8 mouse cellular contexts compared by ENCODE assay signal in genomic region chr8:123211876-123212275, GRCm38 (mm10). TPM values are rescaled to one million over a fixed set of nuclear protein-coding genes. Genes with fewer than 3 reads are reported as not detected.
DNase-seq lines count a peak whose midpoint lies in the region; ATAC-seq and TF ChIP-seq lines count a peak whose summit lies in the region.

No protein-coding gene starts in this region.

- 33% methylated on average over 10 of the region's 10 CpGs for WGBS in heart, embryonic 16.5 days
- WGBS in hindbrain, embryonic 11.5 days = 48% methylated on average over 10 of the region's 10 CpGs
- WGBS in midbrain, embryonic 12.5 days = 52% methylated on average over 10 of the region's 10 CpGs

- H3K27me3 ChIP-seq in heart, embryonic 16.5 days (ENCODE audit: control insufficient read depth, insufficient read depth, low read length) = no peaks in the 10 kb centered on the region
- H3K27me3 ChIP-seq in ES-Bruce4 (ENCODE audit: control insufficient read depth, insufficient read depth, low read length, poor library complexity, severe bottlenecking) = no peaks in the 10 kb centered on the region
- H3K27me3 ChIP-seq in hindbrain, embryonic 11.5 days (ENCODE audit: control insufficient read depth, insufficient read depth, low read length) = no peaks in the 10 kb centered on the region
- no peaks in the 10 kb centered on the region for H3K27me3 ChIP-seq in midbrain, embryonic 12.5 days

- H3K27ac ChIP-seq in heart, embryonic 16.5 days (ENCODE audit: low read length) = no peak overlapping the region; the same call in 1 of the 2 replicates
- no peak overlapping the region for H3K27ac ChIP-seq in ES-Bruce4 (ENCODE audit: insufficient read depth, low read length)
- no peak overlapping the region for H3K27ac ChIP-seq in hindbrain, embryonic 11.5 days (ENCODE audit: low read depth, low read length)
- H3K27ac ChIP-seq in midbrain, embryonic 12.5 days (replicated peaks) = no peak overlapping the region

- ATAC-seq in heart, embryonic 16.5 days (replicated peaks; ENCODE audit: extremely low read depth, insufficient read depth, low FRiP score) = no peak
- ATAC-seq in hindbrain, embryonic 11.5 days (ENCODE audit: low FRiP score) = no peak
- ATAC-seq in midbrain, embryonic 12.5 days (ENCODE audit: low FRiP score, low read depth) = no peak
- no peak for ATAC-seq in megakaryocyte progenitor cell, adult 5-6 weeks (replicated peaks; ENCODE audit: poor library complexity)

- H3K36me3 ChIP-seq in heart, embryonic 16.5 days (ENCODE audit: control insufficient read depth, insufficient read depth) = peaks cover 21% of the 10 kb centered on the region
- peaks cover 4% of the 10 kb centered on the region; the same call in 1 of the 2 replicates for H3K36me3 ChIP-seq in ES-Bruce4 (ENCODE audit: control insufficient read depth, insufficient read depth, low read length, poor library complexity, severe bottlenecking)
- H3K36me3 ChIP-seq in hindbrain, embryonic 11.5 days (ENCODE audit: control insufficient read depth, insufficient read depth, low read length) = 0 out of 2 replicates have a peak, but pooled peaks cover 6% of the 10 kb centered on the region
- peaks cover 33% of the 10 kb centered on the region for H3K36me3 ChIP-seq in midbrain, embryonic 12.5 days

- peak overlapping the region; percentile 97 for H3K9ac ChIP-seq in heart, embryonic 16.5 days (ENCODE audit: low read length)
- peak overlapping the region; percentile 99 for H3K9ac ChIP-seq in ES-Bruce4 (ENCODE audit: low read depth, poor library complexity, severe bottlenecking)
- peak overlapping the region; percentile 79 for H3K9ac ChIP-seq in hindbrain, embryonic 11.5 days (ENCODE audit: low read depth, low read length)
- H3K9ac ChIP-seq in midbrain, embryonic 12.5 days (replicated peaks) = peak overlapping the region; percentile 94

- peak overlapping the region; percentile 95 for H3K4me3 ChIP-seq in heart, embryonic 16.5 days (ENCODE audit: low read length)
- peak overlapping the region; percentile 89 for H3K4me3 ChIP-seq in ES-Bruce4 (ENCODE audit: low read depth, low read length)
- peak overlapping the region; percentile 77 for H3K4me3 ChIP-seq in hindbrain, embryonic 11.5 days (ENCODE audit: low read depth, low read length)
- peak overlapping the region; percentile 79 for H3K4me3 ChIP-seq in midbrain, embryonic 12.5 days

- DNase-seq in heart, adult 18-20 months = no peak
- no peak for DNase-seq in hindbrain, embryonic 11.5 days (ENCODE audit: low spot score)
- no peak for DNase-seq in right cerebral cortex, adult 18-20 months
- DNase-seq in adrenal gland, adult 2 months = no peak

- H3K4me2 ChIP-seq in heart, embryonic 16.5 days (ENCODE audit: low read depth, low read length) = peak overlapping the region; percentile 79
- peak overlapping the region; percentile 79 for H3K4me2 ChIP-seq in hindbrain, embryonic 11.5 days (replicated peaks; ENCODE audit: low read depth, low read length)
- H3K4me2 ChIP-seq in midbrain, embryonic 12.5 days (replicated peaks) = peak overlapping the region; percentile 95

- H3K9me3 ChIP-seq in heart, embryonic 16.5 days (replicated peaks; ENCODE audit: control insufficient read depth, low read length) = no peaks in the 10 kb centered on the region
- H3K9me3 ChIP-seq in ES-Bruce4 (replicated peaks; ENCODE audit: control insufficient read depth, insufficient read depth, low read length, poor library complexity, severe bottlenecking) = no peaks in the 10 kb centered on the region
- H3K9me3 ChIP-seq in hindbrain, embryonic 11.5 days (ENCODE audit: control insufficient read depth, low read length) = no peaks in the 10 kb centered on the region
- H3K9me3 ChIP-seq in midbrain, embryonic 12.5 days = no peaks in the 10 kb centered on the region

- peaks cover 23% of the 10 kb centered on the region for H3K4me1 ChIP-seq in heart, embryonic 16.5 days (ENCODE audit: control insufficient read depth, insufficient read depth, low read length)
- no peaks in the 10 kb centered on the region for H3K4me1 ChIP-seq in ES-Bruce4 (ENCODE audit: control insufficient read depth, insufficient read depth, low read length)
- peaks cover 5% of the 10 kb centered on the region; the same call in 1 of the 2 replicates for H3K4me1 ChIP-seq in hindbrain, embryonic 11.5 days (replicated peaks; ENCODE audit: control insufficient read depth, insufficient read depth, low read length)
- peaks cover 23% of the 10 kb centered on the region for H3K4me1 ChIP-seq in midbrain, embryonic 12.5 days

- TF ChIP-seq CTCF in ES-Bruce4 (IDR thresholded peaks at IDR 0.05; ENCODE audit: low read depth, low read length) = no peak

- no peak for TF ChIP-seq EP300 in ES-Bruce4 (IDR thresholded peaks at IDR 0.05; ENCODE audit: insufficient read depth, low read depth, low read length)

- no peak for TF ChIP-seq POLR2A in ES-Bruce4 (IDR thresholded peaks at IDR 0.05; ENCODE audit: insufficient read depth, low read length)

RNA-seq across cellular contexts. Expression of gene Chmp1a, which starts 0.7 kb away (rescaled TPM):
- polyA plus RNA-seq in heart, embryonic 16.5 days (2015; fragmentation: Nextera tagmentation; extraction: Ambion mirVana) = 108 and 114 TPM in 2 replicates
- 10 to 100 TPM; 56.4 to 68.6 TPM for total RNA-seq in heart, adult 18-20 months (2021)
- polyA plus RNA-seq in ES-Bruce4 (2011; ENCODE audit: insufficient read depth, insufficient read length, low read depth, missing spikeins) = 64.1 and 66.0 TPM in 2 replicates
- polyA plus RNA-seq in hindbrain, embryonic 11.5 days (2014; fragmentation: Nextera tagmentation; extraction: Ambion mirVana) = 87.7 and 94.3 TPM in 2 replicates
- polyA plus RNA-seq in midbrain, embryonic 12.5 days (2016; fragmentation: Nextera tagmentation; extraction: Ambion mirVana) = 158 and 171 TPM in 2 replicates
- total RNA-seq in megakaryocyte progenitor cell, adult 5-6 weeks (2015) = 11.6 and 18.4 TPM in 2 replicates
- total RNA-seq in megakaryocyte progenitor cell, adult 5-6 weeks (2017) = 24.5 and 26.7 TPM in 2 replicates
- total RNA-seq in adrenal gland, adult 2 months (2021) = 100 to 1,000 TPM; 104 to 107 TPM
- 102 and 105 TPM in 2 replicates for polyA plus RNA-seq in adrenal gland, adult 2 months (2012; rRNA removed)

RNA-seq across cellular contexts. Expression of gene Spata33, which starts 0.8 kb away (rescaled TPM):
- 4.5 and 5.0 TPM in 2 replicates for polyA plus RNA-seq in heart, embryonic 16.5 days (2015; fragmentation: Nextera tagmentation; extraction: Ambion mirVana)
- total RNA-seq in heart, adult 18-20 months (2021) = 10 to 100 TPM; 28.5 to 31.6 TPM
- polyA plus RNA-seq in ES-Bruce4 (2011; ENCODE audit: insufficient read depth, insufficient read length, low read depth, missing spikeins) = 1.8 TPM in 2 replicates
- 5.5 and 6.1 TPM in 2 replicates for polyA plus RNA-seq in hindbrain, embryonic 11.5 days (2014; fragmentation: Nextera tagmentation; extraction: Ambion mirVana)
- 5.9 and 6.5 TPM in 2 replicates for polyA plus RNA-seq in midbrain, embryonic 12.5 days (2016; fragmentation: Nextera tagmentation; extraction: Ambion mirVana)
- total RNA-seq in megakaryocyte progenitor cell, adult 5-6 weeks (2015) = 0.37 and 0.51 TPM in 2 replicates
- total RNA-seq in megakaryocyte progenitor cell, adult 5-6 weeks (2017) = 1.9 and 5.0 TPM in 2 replicates
- 1 to 10 TPM; 1.0 to 6.9 TPM for total RNA-seq in adrenal gland, adult 2 months (2021)
- polyA plus RNA-seq in adrenal gland, adult 2 months (2012; rRNA removed) = 0.70 and 0.71 TPM in 2 replicates

RNA-seq across cellular contexts. Expression of gene Cdk10, which starts 12.8 kb away (rescaled TPM):
- 19.1 and 19.5 TPM in 2 replicates for polyA plus RNA-seq in heart, embryonic 16.5 days (2015; fragmentation: Nextera tagmentation; extraction: Ambion mirVana)
- 10 to 100 TPM; 17.5 to 24.2 TPM for total RNA-seq in heart, adult 18-20 months (2021)
- polyA plus RNA-seq in ES-Bruce4 (2011; ENCODE audit: insufficient read depth, insufficient read length, low read depth, missing spikeins) = 34.3 and 35.7 TPM in 2 replicates
- 32.3 and 34.5 TPM in 2 replicates for polyA plus RNA-seq in hindbrain, embryonic 11.5 days (2014; fragmentation: Nextera tagmentation; extraction: Ambion mirVana)
- 34.1 and 35.6 TPM in 2 replicates for polyA plus RNA-seq in midbrain, embryonic 12.5 days (2016; fragmentation: Nextera tagmentation; extraction: Ambion mirVana)
- 16.1 and 17.1 TPM in 2 replicates for total RNA-seq in megakaryocyte progenitor cell, adult 5-6 weeks (2015)
- total RNA-seq in megakaryocyte progenitor cell, adult 5-6 weeks (2017) = 34.9 and 38.6 TPM in 2 replicates
- 10 to 100 TPM; 51.0 to 53.6 TPM for total RNA-seq in adrenal gland, adult 2 months (2021)
- polyA plus RNA-seq in adrenal gland, adult 2 months (2012; rRNA removed) = 63.8 and 67.8 TPM in 2 replicates

RNA-seq across cellular contexts. Expression of gene Spata2l, which starts 24.2 kb away (rescaled TPM):
- 4.2 and 4.4 TPM in 2 replicates for polyA plus RNA-seq in heart, embryonic 16.5 days (2015; fragmentation: Nextera tagmentation; extraction: Ambion mirVana)
- total RNA-seq in heart, adult 18-20 months (2021) = 1 to 10 TPM; 7.0 to 7.9 TPM
- 0.25 and 0.64 TPM in 2 replicates for polyA plus RNA-seq in ES-Bruce4 (2011; ENCODE audit: insufficient read depth, insufficient read length, low read depth, missing spikeins)
- polyA plus RNA-seq in hindbrain, embryonic 11.5 days (2014; fragmentation: Nextera tagmentation; extraction: Ambion mirVana) = 1.8 and 2.2 TPM in 2 replicates
- polyA plus RNA-seq in midbrain, embryonic 12.5 days (2016; fragmentation: Nextera tagmentation; extraction: Ambion mirVana) = 2.4 and 2.8 TPM in 2 replicates
- total RNA-seq in megakaryocyte progenitor cell, adult 5-6 weeks (2015) = 1.7 and 2.1 TPM in 2 replicates
- 1.2 and 1.7 TPM in 2 replicates for total RNA-seq in megakaryocyte progenitor cell, adult 5-6 weeks (2017)
- total RNA-seq in adrenal gland, adult 2 months (2021) = 10 to 100 TPM; 12.3 to 15.6 TPM
- polyA plus RNA-seq in adrenal gland, adult 2 months (2012; rRNA removed) = 37.1 and 62.5 TPM in 2 replicates

RNA-seq across cellular contexts. Expression of gene Dpep1, which starts 25.8 kb away (rescaled TPM):
- 10.3 and 10.4 TPM in 2 replicates for polyA plus RNA-seq in heart, embryonic 16.5 days (2015; fragmentation: Nextera tagmentation; extraction: Ambion mirVana)
- 10 to 100 TPM; 28.2 to 38.9 TPM for total RNA-seq in heart, adult 18-20 months (2021)
- not detected in 2 replicates for polyA plus RNA-seq in ES-Bruce4 (2011; ENCODE audit: insufficient read depth, insufficient read length, low read depth, missing spikeins)
- 0.43 and 0.85 TPM in 2 replicates for polyA plus RNA-seq in hindbrain, embryonic 11.5 days (2014; fragmentation: Nextera tagmentation; extraction: Ambion mirVana)
- polyA plus RNA-seq in midbrain, embryonic 12.5 days (2016; fragmentation: Nextera tagmentation; extraction: Ambion mirVana) = 0.56 TPM in 2 replicates
- not detected in 2 replicates for total RNA-seq in megakaryocyte progenitor cell, adult 5-6 weeks (2015)
- total RNA-seq in megakaryocyte progenitor cell, adult 5-6 weeks (2017) = not detected in 2 replicates
- 10 to 100 TPM; 52.8 to 57.4 TPM for total RNA-seq in adrenal gland, adult 2 months (2021)
- polyA plus RNA-seq in adrenal gland, adult 2 months (2012; rRNA removed) = 50.3 and 62.4 TPM in 2 replicates
